Mouse (Mus musculus) ovary, postnatal 14 days (tissue): ENCODE measurements around the gene Arhgap10.

Experiments used
- DNase-seq: peaks from one replicate; pipeline ENCODE4 v3.0.0; 2022; ENCODE audit warnings: low spot score

Arhgap10 gene

DNA sequence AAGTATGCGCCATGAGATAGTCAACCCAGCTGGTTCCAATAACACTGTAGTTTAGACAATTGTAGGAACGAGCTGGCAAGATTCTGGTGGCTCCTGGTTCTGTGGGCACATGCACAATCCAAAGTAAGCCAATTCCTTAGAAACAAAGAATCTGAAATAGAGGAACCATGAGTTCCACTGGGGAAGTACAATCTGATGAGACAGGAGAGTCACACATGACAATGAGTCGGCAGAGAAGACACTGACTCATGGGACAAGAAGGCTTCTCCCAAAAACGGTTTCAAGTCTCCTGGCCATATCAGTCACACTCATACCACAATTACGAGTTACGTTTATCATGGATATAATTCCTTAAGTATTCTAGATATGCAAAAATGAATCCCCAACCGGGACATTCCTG is 75.3 kb downstream of the Arhgap10 start:
- no peak for DNase-seq

DNA sequence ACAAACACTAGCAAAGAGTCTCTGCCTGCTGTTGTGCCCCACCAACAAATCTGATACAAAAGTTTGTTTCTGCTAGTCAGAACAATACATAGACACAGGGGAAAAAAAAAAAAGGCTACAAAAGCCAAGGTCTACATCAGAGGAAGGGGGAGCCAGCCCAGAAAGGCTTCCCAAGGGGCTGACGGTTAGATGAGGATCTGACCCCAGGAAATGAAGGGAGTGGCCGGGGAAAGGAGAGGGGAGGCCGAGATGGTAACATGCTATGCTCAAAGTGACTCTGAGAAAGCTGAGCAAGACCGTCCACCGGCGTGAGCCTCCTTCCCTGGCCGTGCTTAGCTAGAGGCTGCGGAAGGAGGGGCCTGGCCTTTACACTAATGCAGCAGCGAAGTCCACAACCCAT is 76.8 kb downstream of the Arhgap10 start:
- no peak for DNase-seq

DNA sequence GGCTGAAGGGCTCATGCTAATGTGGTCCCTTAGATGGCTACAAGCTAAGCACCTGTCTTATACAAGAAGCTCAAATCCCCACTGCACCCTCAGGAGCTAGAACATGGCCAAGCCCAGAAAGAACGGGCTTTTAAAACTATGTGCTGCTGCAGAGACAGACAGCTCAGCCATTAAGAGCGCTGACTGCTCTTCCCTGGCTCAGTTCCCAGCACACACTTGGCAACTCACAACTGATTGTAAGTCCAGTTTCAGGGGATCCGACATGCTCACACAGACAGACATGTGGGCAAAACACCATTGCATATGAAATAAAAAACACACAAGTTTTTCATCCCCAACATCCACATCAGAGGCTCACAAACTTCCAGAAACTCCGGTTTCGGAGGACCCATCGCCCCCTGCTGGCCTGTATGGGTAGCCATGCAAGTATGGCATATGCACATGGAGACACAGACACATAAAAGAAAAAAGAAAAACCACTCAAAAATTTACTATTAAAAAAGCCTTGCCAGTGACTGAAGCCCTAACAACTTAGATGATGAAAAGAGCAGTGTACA is 77.4 kb downstream of the Arhgap10 start:
- no peak for DNase-seq

DNA sequence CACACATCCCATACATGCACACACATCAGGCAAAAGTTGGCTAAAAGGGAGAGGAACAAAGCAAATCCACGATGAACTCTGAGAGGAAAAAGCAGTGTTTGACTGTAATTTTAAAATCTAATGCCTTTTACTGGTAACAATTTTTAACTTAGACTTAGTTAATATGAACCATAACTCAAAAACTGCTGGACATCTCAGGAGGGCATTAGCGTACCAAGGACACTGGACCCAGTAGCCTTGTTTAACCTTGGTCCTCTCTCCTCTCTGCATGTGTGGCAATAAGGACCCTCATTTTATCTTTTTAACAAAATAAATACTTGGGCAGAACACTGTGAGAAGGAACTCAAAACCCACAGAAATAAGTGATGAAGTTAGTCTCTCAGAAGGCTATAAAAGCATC is 78.1 kb downstream of the Arhgap10 start:
- no peak for DNase-seq

DNA sequence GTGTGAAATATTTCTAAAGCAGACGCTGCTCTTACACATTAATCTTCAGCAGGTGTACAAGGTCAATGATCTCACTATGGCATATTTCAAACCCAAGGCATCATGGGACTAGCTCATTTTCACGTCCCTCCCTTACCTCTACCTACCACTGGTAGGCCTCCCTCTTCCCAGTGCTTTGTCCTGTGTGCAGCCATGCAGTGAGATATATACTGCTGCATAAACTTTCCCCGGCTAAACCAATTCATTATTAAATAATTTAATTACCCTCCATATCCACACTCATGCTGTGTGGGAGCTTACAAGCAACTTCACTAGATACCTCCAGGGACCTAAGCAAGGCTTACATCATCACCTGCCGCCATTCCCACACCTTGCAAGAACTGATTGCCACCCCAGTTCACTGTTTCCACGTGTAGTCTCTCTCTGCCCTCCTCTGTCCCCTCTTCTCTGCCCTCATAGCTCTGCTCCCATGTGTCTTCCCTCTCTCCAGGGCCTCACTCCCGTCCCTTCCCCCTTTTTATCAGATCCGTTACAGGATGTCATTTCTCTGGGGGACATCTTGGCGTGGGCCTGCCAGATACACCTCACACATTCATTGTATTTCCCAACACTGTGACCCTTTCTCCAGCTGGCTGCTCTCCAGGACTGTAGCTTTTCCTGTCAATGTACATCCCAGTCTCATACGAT is 79.8 kb downstream of the Arhgap10 start:
- no peak for DNase-seq

DNA sequence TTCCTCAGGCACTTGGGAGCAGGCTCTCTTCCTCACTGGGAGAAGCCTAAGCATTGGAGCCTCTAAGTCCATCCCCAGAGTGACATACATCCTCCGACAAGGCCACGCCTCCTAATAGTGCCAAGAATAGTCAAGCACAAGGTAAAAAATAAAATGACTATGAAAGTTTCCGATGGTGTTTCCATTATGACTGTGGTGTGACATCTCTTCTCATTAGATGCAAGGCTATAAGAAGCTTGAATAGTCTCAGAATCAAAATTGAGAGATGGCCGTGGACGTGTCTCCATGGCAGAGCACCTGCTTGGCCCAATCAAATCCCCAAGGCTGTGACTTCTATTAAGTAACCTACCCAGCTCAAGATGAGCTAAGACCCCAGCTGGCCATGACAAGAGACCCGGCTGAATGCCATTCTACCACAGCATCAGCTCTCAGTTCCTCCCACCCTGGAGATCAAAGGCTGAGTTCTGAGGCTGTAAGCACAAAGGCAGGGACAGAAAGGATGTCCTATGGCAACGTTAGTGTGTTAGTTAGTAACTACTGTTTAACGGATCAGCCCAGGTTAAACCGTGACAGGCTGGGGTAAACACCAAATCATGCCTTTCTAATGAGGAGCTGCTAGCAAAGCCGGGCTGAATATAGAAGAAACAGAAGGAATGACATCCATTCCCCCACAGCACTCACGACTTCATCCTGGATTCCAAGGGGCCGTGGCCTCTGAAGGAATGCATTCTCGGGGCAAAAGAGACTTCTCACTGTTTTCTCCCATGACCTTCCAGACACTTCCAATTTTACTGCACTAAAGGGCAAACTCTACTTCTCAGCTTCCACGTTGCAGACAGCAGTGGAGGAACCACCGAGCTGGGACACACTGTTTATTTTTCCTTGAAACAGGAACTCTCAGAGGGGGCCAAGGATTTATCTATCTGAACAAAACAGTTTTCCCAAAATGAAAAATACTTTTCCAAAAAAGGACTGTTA is 81.5 kb downstream of the Arhgap10 start:
- no peak for DNase-seq

DNA sequence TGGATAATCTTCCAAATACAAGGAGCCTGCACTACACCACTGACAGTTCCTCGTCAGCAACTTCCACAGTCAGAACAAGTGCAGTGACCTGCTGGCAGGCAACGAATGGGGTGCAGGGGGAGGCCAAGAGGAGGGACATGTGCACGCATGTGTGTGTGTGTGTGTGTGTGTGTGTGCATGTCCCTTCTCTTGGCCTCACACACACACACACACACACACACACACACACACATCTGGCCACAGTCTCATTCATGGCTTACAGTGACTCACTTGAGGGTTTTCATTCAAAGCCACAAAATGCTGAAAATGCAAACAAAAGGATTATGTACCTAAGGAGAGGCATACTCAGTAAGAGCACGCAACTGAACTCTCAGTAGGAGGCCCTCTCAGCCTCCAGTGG is 84.5 kb downstream of the Arhgap10 start:
- no peak for DNase-seq

DNA sequence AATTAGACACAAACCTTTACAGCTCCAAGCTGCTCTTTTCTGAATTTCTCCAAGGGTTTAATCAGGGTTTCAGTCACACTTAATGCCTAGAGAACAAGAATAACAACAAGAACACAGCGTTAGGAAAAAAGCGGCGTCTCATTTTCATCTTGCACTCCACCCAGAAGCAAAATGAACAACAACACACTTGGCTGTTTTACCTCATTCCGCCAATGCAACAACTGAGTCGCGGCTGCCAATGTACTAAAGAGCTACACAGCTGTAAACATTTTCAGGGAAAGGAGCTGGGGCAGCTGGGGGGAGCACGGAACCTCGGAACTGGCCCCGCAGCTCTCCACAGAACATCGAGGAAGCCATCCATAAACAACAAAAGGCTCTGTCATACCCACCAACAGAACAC is 85.0 kb downstream of the Arhgap10 start:
- no peak for DNase-seq

DNA sequence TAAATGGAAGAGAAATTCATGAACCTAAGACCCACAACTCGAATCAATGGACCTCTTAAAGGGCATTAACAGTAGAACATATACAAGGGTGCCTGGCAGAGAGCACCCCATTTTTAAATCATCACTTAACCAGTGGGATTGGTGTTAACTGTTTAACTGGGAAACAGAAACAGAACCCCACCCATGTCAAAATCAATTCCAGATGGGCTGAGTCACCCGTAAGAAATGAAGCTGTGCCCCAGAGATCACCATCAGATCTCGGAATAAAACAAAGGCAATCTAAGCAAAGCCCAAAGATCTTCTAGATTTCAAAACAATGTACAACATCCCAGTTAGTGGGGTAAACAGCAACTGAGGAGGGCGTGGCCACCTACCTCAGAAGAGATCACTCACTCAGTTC is 89.3 kb downstream of the Arhgap10 start:
- no peak for DNase-seq

DNA sequence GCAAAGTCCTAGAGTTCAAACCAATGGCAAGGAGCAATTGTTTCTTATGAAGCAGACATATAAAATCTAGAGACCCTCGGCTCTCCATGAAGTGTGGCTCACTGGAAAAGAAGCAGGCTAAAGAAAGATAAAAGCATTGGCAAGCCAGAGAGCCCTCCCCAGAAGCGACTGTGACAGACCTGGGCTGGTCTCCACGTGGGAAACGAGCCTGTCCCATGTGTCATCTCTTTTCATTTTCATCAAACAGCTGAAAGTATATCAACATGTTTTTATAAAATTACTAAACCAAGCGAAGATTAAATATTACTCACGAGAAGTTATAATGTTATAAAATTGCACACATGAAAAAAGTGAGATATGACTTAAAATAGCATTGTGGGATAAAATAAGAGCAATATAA is 89.7 kb downstream of the Arhgap10 start:
- no peak for DNase-seq

DNA sequence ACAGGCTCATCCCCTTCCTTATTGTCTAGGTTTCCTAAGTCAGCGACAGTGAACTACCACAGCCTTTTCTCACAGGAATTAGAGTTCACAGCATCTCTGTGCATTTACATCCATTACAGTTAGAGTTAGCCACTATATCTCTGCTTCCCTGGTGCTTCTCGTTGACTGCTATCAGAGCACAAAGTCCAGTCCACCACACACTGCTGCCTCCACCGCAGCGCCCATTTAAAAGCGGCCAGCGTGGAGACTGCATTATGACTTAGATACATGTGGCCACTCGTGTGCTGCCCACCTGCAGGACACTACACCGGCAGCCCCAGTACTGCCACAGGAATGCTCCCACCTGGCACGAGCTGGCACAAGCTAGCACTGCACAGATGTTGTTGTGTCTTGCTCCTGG is 90.3 kb downstream of the Arhgap10 start:
- DNase-seq, result no peak

DNA sequence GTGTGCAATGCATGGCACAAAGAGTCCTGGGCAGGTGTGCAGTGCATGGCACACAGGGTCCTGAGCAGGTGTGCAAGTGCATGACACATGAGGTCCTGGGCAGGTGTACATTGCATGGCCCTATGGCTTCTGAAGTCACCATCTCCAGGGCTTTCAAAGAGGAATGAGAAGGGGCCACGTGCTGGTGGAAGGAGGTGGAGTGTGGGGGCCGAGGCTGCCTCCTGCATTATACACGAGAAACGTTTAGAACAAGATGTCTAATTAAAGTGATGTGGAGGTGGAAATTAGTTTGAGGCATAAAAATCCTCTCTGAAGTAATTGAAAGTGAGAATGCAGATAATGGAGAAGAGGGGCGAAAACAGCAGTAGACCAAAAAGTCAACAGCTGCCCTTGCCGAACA is 93.9 kb downstream of the Arhgap10 start:
- DNase-seq, result no peak

DNA sequence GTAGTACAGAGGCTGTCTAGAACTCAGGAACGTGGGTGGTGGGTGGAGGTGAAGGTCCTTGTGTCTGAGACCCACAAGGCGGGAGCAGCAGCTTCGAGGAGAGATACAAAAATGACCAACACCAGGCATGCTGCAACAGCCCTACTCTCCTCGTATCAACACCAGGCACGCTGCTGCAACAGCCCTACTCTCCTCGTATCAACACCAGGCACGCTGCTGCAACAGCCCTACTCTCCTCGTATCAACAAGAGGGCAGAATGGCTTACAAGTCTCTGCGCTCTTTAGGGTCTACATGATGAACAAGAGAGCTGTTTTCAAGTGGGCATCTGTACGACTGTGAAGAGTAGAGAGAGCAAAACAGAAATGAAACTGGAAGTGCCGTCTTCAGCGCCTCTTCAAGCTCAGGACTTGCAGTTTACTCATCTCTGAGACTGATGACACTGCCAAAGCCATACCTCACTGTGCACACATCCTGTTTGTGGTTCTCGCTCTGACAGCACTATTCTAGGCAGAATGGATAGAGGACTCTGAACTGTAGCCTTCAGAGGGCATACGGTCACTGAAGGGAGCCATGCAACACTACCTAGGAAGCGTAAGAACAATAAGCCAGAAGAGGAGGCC is 95.0 kb downstream of the Arhgap10 start:
- no peak for DNase-seq

DNA sequence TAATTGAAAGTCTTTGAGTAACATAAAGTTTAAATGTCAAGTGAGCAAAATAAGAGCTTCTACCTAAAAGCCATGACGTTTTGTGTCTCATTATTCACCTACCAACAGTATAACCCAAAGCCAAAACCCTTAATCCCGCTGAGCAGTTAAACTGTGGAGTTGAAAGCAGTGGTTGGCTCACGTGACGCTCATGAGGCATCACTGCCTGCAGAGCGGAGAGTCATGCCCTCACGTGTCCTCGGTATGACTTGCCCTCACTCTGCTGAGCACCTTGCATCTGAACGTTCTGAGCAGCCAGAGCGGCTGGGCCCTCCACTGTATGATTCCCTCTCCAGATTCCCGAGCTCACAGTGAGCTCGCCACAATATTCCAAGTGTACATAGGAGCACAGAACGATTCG is 96.2 kb downstream of the Arhgap10 start:
- DNase-seq, result no peak

DNA sequence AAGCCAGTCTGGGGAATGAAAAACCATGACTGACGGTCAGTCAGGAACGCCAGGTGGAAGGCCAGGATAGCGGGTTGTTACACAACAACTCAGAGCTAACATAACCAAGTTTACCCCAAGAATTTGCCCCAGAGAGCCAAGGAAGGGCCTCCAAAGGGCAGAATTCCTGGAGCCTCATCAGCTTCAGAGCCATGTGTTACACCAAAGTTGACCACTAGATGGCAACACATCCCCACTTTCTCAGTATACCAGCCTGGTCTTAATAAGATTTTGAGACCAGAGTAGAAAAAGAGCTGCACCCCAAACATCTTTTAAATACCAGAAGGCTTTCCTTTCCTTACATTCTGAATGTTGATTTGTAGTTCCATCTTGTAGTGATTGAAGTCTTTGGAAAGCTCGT is 98.0 kb downstream of the Arhgap10 start:
- peak; percentile 70 for DNase-seq

DNA sequence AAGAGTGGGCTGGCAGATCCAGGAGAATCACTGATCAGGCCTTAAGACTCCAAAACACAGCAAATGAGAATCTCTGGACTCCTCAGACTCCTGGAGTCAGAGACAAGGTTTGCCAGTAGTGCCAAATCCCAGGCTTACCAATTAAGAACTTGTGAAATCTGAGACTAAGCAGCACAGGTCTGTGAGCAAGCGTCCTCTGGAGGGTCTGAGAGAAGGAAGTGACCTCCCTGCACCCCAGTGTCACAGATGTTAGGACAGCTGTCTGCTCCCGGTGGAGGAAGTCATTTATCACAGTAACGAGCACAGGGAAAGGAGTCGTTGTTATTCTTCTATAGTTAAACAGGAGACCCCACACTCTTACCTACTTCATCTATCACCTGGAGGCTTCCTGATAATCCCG is 101.0 kb downstream of the Arhgap10 start:
- DNase-seq, result no peak

DNA sequence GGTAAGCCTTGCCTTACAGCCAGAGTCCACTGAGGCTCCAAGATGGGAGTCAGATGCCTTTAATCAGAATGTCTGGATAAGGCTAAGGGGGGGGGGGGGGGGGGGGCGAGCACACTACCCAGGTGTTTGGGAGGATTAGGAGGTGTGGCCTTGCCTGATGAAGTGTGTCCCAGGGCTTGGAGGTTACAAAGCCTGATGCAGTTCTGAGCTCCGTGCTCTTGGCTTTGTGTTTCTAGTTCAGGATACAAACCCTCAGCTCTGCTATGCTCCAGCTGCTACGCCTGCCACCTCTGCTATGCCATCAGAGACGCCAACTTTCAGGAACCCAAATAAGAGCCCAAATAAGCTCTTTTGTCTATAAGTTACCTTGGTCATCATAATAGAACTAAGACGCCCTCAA is 101.7 kb downstream of the Arhgap10 start:
- no peak for DNase-seq

DNA sequence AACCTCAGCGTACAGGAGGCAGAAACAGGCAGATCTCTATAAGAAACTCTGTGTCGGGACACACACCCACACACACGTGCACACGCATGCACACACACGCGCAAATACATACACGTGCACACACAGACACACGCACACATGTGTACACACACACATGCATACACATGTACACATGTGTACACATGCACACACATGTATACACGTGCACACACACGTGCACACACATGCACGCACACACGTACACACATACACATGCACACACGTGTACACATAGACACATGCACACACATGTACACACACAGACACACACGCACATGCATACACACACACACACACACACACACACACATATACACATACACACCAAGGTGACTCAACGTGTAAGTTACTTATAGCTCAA is 106.5 kb downstream of the Arhgap10 start:
- no peak for DNase-seq

DNA sequence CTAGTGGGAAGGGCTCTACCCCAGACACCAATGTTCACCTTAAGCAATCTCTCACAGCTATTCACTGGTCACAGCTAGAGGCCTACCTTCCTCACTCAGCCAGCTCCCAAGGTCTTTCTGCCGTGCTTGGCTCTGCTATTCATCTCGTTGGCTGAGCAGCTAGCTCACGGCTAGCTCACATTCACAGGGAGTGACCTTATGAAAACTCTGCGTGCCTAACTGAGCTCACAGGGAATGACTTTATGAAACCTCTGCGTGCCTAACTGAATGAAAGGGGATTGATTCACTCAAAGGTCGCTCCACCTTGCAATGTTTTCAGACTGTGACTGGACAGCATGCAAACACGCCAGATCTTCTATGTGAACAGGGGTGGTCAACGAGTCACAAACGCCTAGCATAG is 107.4 kb downstream of the Arhgap10 start:
- no peak for DNase-seq

DNA sequence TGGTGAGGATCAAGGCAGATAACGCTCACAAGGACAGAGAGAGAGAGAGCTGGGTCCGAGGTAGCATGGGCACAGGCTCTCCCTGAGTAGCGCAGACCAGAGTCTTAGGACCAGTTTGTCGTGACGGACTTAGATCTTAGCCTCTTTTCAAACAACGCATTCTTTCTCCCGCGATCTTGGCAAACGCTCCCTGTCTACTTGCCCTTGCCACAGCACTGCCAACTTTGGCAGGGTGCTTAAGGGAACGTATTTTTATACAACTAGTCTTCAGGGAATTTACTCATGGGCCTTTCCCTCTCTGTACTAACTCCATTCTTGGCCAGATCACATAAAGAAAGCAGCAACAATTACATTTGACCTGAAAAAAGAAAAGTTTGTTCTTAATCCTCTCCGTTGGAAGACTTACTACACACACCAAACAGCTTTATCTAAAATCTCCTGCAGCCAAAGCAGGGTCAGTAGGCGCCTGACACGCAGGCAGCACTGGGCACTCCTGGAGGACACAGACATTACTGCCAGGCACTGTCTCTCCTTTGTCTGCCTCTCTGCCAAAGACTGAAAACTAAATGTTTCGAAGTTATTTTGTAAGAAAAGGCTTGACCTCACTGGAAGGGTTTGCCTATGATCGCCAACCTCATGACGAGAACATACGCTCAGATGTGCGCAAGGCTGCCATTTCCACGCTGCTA is 109.1 kb downstream of the Arhgap10 start:
- no peak for DNase-seq

DNA sequence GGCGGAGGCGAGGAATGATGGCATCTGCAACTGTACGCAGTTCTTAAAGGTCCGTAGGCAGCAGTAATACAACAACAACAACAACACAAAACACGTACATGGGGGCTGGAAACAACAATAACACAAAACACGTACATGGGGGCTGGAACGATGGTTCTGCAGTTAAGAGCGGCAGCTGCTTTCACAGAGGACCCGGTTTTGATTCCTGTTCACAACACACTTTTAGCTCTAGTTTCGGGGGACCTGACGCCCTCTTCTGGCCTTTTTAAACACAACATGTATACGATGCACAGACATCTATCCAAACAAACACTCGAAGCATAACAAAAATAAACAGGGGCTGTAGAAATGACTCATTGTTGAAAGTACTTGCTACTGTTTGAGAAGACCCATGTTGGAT is 110.9 kb downstream of the Arhgap10 start:
- DNase-seq, result no peak

DNA sequence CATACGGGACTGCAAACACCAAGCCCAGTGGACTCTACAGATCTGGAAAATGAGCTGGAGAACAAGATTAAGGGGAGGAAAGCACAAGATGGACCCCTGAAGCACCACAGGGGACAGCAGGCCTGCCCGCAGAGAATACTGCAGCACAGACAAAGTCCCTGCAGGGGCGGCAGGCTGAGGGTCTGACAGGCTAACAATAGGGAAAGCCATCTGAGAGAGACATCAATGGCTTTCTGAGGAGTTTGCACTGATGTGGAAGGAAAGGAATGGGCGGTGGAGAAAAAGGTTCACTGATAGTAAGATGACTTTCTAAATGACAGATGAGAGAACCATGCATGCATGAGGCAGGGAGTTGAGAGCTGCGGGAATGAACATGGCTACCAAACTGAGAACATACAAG is 111.3 kb downstream of the Arhgap10 start:
- no peak for DNase-seq
